Mouse (Mus musculus): Measurements from ENCODE around the gene Zmynd10.
"Not testable (repeated sequence)": the region's sequence is repeated elsewhere in the genome, so short reads cannot be mapped to it uniquely, and the experiment has no call there.

- not testable (repeated sequence) for TF ChIP-seq POLR2A (IDR thresholded peaks at IDR 0.05; ENCODE audit: borderline replicate concordance, extremely low read depth, insufficient read depth, insufficient read length, poor library complexity, severe bottlenecking)
- TF ChIP-seq CTCF (IDR thresholded peaks at IDR 0.05; ENCODE audit: borderline replicate concordance, extremely low read depth, insufficient read depth, insufficient read length) = 0 out of 2 replicates have a peak, but pooled peaks have one; percentile 21
Measured at GRCm38 (mm10) chr9:107565556-107565955, 18.5 kb downstream of the Zmynd10 start.

All from brain, embryonic 14.5 days (tissue).